10 mouse cellular contexts compared by ENCODE assay signal in genomic region chr4:153187959-153188503, GRCm38 (mm10).
DNase-seq lines count a peak whose midpoint lies in the region; ATAC-seq lines count a peak whose summit lies in the region.
"Had no signal": no experiment of that assay in that cellular context is flagged by ENCODE, and none has a peak within 500 bp of the region (broad histone marks: within the 10 kb centered on the region; RNA-seq: fewer than 3 reads in every experiment).

No protein-coding gene starts in this region.

- H3K4me1 ChIP-seq in kidney, embryonic 14.5 days (ENCODE audit: control insufficient read depth, insufficient read depth, low read length): 0 out of 2 replicates have a peak, but pooled peaks cover 3% of the 10 kb centered on the region
- peaks cover 17% of the 10 kb centered on the region for H3K4me1 ChIP-seq in forebrain, embryonic 15.5 days
- peaks cover 16% of the 10 kb centered on the region for H3K4me1 ChIP-seq in midbrain, embryonic 12.5 days

- whole genome bisulfite sequencing in kidney, embryonic 14.5 days: 3% methylated on average over 6 of the region's 6 CpGs
- WGBS in forebrain, embryonic 15.5 days: 2% methylated on average over 6 of the region's 6 CpGs
- under 1% methylated on average over 6 of the region's 6 CpGs for WGBS in midbrain, embryonic 12.5 days

- no peak overlapping the region for H3K4me3 ChIP-seq in kidney, embryonic 14.5 days (ENCODE audit: low read length)
- 0 out of 2 replicates have a peak overlapping the region, but pooled peaks have one; percentile 24 for H3K4me3 ChIP-seq in forebrain, embryonic 15.5 days
- H3K4me3 ChIP-seq in midbrain, embryonic 12.5 days: peak overlapping the region; percentile 21

- no peak for DNase-seq in kidney, postnatal 14 days
- peak; percentile 30 for DNase-seq in R1 (ENCODE audit: low read depth, low spot score)
- DNase-seq in spleen, postnatal 4 days (ENCODE audit: low spot score in 2 of 2): no peak
- no peak for DNase-seq in lung, postnatal 4 days
- DNase-seq: heart, postnatal 10 days; layer of hippocampus, adult 9-11 months; lung, embryonic 14.5 days had no signal

- H3K9me3 ChIP-seq in kidney, embryonic 14.5 days (ENCODE audit: control insufficient read depth, low read length): no peaks in the 10 kb centered on the region
- H3K9me3 ChIP-seq in forebrain, embryonic 15.5 days: no peaks in the 10 kb centered on the region
- no peaks in the 10 kb centered on the region for H3K9me3 ChIP-seq in midbrain, embryonic 12.5 days

- H3K9ac ChIP-seq in kidney, embryonic 14.5 days (ENCODE audit: low read depth, low read length): no peak overlapping the region
- H3K9ac ChIP-seq in forebrain, embryonic 15.5 days (replicated peaks): no peak overlapping the region
- no peak overlapping the region for H3K9ac ChIP-seq in midbrain, embryonic 12.5 days (replicated peaks)
- H3K9ac ChIP-seq: lung, embryonic 14.5 days had no signal

- no peak overlapping the region for H3K27ac ChIP-seq in kidney, embryonic 14.5 days (ENCODE audit: low read depth, low read length)
- H3K27ac ChIP-seq in forebrain, embryonic 15.5 days (replicated peaks): no peak overlapping the region
- H3K27ac ChIP-seq in midbrain, embryonic 12.5 days (replicated peaks): no peak overlapping the region

- ATAC-seq in kidney, embryonic 14.5 days (ENCODE audit: low FRiP score, low TSS enrichment): peak; percentile 55; the same call in 1 of the 2 replicates
- peak; percentile 43 for ATAC-seq in forebrain, embryonic 15.5 days (replicated peaks)
- ATAC-seq in midbrain, embryonic 12.5 days (ENCODE audit: low FRiP score, low read depth): 0 out of 2 replicates have a peak, but pooled peaks have one; percentile 30

- no peaks in the 10 kb centered on the region for H3K36me3 ChIP-seq in kidney, embryonic 14.5 days (ENCODE audit: control insufficient read depth, insufficient read depth, low read length)
- no peaks in the 10 kb centered on the region for H3K36me3 ChIP-seq in forebrain, embryonic 15.5 days
- no peaks in the 10 kb centered on the region for H3K36me3 ChIP-seq in midbrain, embryonic 12.5 days

- 0 out of 2 replicates have a peak, but pooled peaks cover 6% of the 10 kb centered on the region for H3K27me3 ChIP-seq in kidney, embryonic 14.5 days (ENCODE audit: control insufficient read depth, insufficient read depth, low read length)
- H3K27me3 ChIP-seq in forebrain, embryonic 15.5 days: 0 out of 2 replicates have a peak, but pooled peaks cover 4% of the 10 kb centered on the region
- peaks cover 93% of the 10 kb centered on the region for H3K27me3 ChIP-seq in midbrain, embryonic 12.5 days

- H3K4me2 ChIP-seq in kidney, embryonic 14.5 days (replicated peaks; ENCODE audit: low read depth, low read length): peak overlapping the region; percentile 10; the same call in 1 of the 2 replicates
- H3K4me2 ChIP-seq in forebrain, embryonic 15.5 days (replicated peaks): peak overlapping the region; percentile 41
- H3K4me2 ChIP-seq in midbrain, embryonic 12.5 days (replicated peaks): peak overlapping the region; percentile 50
- H3K4me2 ChIP-seq: lung, embryonic 14.5 days had no signal
